Mouse (Mus musculus) spleen, adult 12 weeks (tissue): ENCODE results near the gene Elovl5.
"Not testable (repeated sequence)": the region's sequence is repeated elsewhere in the genome, so short reads cannot be mapped to it uniquely, and the experiment has no call there.

Experiments
- DNase-seq: peaks from one replicate; pipeline ENCODE4 v3.0.0; 2022; ENCODE audit warnings: low spot score

Gene Elovl5

GRCm38 (mm10) chr9:77954981-77955380 lies 37.8 kb downstream of the Elovl5 start:
- DNase-seq, result no peak

DNA sequence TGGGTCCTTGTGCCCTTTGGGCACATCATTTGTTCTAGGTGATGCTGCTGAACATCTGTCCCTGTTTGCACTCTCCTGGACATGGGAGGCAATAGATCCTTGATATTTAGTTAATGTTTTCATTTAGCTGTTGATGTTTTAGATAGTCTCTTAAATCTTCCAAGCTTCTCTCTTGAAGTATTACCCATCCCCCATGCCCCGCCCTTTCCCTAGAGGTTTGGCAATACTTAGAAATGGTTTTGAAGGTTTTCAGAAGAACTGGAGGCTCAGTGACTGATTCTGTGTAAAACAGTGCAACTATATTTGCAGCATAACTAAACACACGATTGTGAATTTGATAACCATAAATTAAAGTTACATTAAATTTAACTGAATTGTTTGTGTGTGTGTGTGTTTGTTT lies 38.3 kb downstream of the Elovl5 start:
- no peak for DNase-seq

DNA sequence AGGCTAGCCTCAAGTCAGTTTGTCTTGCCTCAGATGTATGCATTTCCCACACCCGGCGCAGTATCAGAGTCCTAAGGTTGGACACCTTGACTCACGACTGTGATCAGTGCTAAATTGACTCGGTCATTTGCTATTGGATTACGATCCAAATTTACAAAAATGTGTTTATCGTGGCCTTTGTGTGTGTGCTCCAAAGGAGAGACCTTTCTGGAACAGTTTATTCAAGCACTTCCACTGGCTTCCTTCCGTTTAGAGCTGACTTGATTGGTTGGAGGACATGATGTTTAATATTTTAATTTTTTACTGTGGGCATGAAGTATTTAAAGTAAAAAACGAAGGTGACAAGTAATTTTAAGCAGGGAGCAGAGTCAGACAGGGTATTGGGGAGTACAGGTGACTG lies 38.8 kb downstream of the Elovl5 start:
- DNase-seq, result no peak

DNA sequence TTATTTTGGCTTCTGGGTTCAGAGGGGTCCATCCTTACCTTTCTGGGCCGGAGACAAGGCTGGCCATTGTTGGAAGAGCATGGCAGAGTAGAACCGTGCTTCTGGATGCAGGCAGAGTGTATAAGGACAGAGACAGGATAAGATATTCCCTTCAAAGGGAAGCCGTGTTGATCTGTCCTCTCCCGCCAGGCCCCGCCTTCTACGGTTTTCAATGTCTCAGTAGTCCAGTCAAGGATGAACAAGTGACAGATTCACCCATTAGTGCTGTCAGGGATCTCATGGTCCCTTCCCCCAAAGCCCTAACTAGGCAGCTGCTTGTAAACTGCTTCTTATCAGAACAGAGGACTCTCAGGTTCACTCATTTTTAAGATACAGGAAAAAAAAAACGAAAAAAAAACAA lies 41.2 kb downstream of the Elovl5 start:
- DNase-seq, result no peak

DNA sequence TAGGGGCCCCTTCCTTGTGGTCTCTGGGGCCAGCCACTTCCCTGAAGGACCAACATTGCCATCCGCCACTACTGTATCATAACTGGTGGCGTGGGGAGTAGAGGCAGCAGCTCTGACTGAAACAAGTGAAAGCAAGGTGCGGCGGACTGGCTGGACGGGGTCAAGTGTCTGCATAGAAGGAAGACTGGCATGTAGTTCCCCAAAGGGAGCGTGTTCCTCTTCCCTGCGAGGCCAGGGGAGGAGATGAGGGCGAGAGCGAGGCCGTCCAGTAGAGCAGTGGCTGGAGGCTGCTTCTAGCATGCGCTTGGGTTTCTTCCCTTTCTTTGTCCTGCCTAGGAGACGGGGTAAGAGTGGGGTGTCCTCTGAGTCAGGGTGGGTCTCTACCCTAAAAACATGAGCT lies 42.6 kb downstream of the Elovl5 start:
- no peak for DNase-seq

DNA sequence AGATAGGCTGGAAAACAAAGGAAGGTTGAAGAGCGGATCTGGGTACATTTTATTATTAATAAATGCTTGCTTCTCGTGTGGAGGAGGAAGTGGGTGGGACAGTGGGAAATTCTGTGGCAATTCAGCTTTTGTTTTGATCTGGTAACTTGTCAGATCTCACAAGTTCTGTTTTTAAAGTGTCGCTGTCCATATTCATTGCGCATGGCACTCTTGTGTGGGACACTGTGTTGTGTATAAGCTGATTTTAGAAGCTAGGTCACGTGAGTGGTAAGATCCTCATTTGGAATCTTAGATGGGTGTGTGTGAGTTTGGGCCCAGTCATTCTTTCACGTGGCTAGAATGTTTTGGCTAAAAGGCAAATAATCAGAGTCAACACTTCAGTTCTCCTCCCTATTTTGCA lies 44.2 kb downstream of the Elovl5 start:
- no peak for DNase-seq

- DNase-seq, result no peak
These were observed 46.9 kb downstream of the Elovl5 start for GRCm38 (mm10) chr9:77964084-77964483.

GRCm38 (mm10) chr9:77965287-77965686 lies 48.1 kb downstream of the Elovl5 start:
- DNase-seq, result no peak

DNA sequence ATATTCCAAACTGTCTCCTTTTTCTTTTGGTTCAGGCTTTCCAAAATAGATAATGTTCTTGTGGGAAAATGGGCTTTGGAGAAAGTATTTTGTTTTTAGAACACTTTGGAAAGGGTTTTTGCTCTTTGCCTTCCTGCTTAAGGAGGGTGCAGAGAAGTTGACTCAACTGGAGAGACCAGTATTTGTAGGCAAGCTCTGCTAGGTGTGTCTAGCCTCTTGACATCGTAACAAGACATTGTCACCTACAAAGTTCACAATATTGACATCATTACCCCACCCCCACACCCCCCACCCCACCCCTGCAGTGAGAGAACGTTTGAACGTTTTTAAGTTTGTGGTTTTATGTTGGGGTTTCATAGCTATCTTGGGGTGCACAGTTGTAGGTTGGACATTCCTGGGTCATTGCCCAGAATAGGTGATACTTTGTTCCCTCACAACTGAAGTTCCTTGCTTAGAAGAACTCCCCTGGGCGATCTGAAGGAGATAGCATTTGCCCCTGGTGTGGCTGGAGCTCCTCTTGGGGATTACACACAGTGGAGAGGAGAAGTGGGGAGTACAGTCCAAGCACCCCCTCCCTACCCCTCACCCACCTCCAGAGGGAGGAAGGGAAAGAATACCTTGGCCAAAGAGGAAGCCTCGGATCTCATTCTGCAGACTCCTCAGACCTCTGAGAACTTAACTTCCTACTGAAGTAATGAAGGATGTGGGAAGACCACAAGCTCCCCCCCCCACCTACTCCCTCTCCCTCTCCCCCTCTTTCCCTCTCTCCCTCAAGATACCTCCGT lies 48.8 kb downstream of the Elovl5 start:
- no peak for DNase-seq

GRCm38 (mm10) chr9:77966861-77967260 lies 49.7 kb downstream of the Elovl5 start:
- no peak for DNase-seq

GRCm38 (mm10) chr9:77967584-77968163 lies 50.5 kb downstream of the Elovl5 start:
- DNase-seq, result no peak

- DNase-seq, result no peak
These were observed 52.2 kb downstream of the Elovl5 start for GRCm38 (mm10) chr9:77969192-77969953.

GRCm38 (mm10) chr9:77979000-77979399 lies 61.8 kb downstream of the Elovl5 start:
- DNase-seq, result no peak

GRCm38 (mm10) chr9:77982616-77983015 lies 65.5 kb downstream of the Elovl5 start:
- no peak for DNase-seq

DNA sequence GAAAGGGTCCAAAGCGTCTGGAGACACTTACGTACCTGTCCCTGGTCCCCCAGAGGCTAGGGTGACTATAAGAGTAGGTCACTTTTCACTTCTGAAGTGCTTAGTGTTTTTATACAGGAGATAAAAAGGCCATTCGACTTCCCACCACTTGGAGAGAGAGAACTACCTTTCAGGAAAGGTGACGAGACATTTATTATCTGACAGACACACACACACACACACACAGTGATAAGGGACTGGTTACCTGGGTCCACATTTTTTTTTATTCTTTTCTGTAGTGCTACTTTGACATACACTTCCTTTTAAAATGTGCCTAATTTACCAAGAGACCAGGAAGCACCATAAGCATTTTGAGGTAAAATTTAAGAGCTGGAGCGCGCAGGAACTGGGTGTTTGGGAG lies 66.4 kb downstream of the Elovl5 start:
- DNase-seq, result no peak

- DNase-seq, result no peak
These were observed 69.1 kb downstream of the Elovl5 start for GRCm38 (mm10) chr9:77986153-77986795.

- no peak for DNase-seq
These were observed 72.5 kb downstream of the Elovl5 start for GRCm38 (mm10) chr9:77989626-77990025.

- no peak for DNase-seq
These were observed 73.1 kb downstream of the Elovl5 start for GRCm38 (mm10) chr9:77990278-77990677.

DNA sequence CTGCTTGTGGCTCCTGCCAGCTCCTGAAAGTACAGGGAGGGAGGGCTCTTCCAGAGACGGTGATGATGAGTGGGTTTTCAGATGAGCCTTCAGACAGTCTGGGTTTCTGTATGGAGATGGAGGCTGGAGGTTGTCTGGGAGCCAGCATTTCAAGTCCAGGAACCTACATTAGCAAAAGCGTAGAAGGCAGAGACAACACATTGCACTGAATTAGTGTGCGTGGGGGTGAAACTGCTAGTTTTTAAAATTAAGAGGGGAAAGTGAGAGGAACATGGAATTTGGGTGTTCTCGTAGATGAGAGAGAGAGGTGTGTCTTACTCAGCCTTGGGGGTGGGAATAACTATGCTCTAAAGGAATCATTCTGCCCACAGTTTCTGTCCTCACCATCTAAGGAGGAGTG lies 74.5 kb downstream of the Elovl5 start:
- DNase-seq, result no peak

GRCm38 (mm10) chr9:77992276-77992675 lies 75.1 kb downstream of the Elovl5 start:
- DNase-seq, result no peak

GRCm38 (mm10) chr9:77993101-77993500 lies 75.9 kb downstream of the Elovl5 start:
- DNase-seq, result no peak

DNA sequence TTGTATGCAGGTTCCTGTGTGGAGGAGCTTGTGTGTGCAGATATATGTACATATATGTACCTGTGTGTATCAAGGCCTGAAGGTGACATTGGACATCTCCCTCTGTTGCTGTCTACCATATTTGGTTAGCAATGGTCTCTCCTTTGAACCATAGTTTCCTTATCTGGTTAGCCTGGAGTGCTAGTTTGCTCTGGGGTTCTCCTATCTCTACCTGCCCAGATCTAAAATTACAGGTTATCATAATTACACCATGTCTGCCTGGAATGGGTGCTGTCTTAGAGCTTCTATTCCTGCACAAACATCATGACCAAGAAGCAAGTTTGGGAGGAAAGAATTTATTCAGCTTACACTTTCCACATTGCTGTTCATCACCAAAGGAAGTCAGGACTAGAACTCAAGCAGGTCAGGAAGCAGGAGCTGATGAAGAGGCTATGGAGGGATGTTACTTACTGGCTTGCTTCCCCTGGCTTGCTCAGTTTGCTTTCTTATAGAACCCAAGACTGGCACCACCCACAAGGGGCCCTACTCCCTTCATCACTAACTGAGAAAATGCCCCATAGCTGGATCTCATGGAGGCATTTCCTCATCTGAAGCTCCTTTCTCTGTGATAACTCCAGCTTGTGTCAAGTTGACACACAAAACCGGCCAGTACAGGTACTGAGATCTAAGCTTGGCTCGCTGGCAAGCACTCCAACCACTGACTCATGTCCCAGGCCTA lies 76.5 kb downstream of the Elovl5 start:
- not testable (repeated sequence) for DNase-seq
